Mouse (Mus musculus): ENCODE results near the gene Psd4. TPM values are rescaled to one million over a fixed set of nuclear protein-coding genes. Genes with fewer than 3 reads are reported as not detected.

Psd4 gene
- polyA plus RNA-seq, 1 experiment from 2014 or later: 1.4 TPM

DNA sequence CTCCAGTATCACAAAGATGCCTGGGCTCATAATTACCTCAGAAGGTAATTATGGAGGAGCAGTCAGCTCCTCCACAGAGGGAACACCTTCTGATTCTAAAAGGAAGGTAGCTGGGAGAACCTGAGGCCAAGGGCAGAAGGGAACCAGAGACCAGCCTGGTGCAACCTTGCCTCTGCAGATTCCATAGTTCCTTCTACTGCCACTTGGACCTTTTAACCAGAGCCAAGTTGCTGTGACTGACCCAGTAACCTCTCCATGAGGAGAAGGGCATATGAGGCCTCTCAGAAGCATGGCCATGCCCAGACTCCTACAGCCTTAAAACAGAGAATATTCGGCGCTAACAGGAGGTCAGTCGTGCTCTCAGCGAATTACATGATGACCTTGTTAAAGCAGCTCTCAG is 50.2 kb downstream of the Psd4 start:
- no peak overlapping the region for H3K4me3 ChIP-seq (replicated peaks)
- H3K9me3 ChIP-seq (replicated peaks): no peaks in the 10 kb centered on the region
- no peak for ATAC-seq (ENCODE audit: low FRiP score)
- H3K4me1 ChIP-seq: peaks cover 32% of the 10 kb centered on the region
- peak overlapping the region; percentile 77 for H3K27ac ChIP-seq (replicated peaks)
- 91% methylated on average over 4 of the region's 4 CpGs for WGBS
- no peak overlapping the region for H3K4me2 ChIP-seq
- no peaks in the 10 kb centered on the region for H3K27me3 ChIP-seq (replicated peaks)
- H3K36me3 ChIP-seq: no peaks in the 10 kb centered on the region
- no peak overlapping the region for H3K9ac ChIP-seq (replicated peaks)

- ATAC-seq (ENCODE audit: low FRiP score): no peak
- Histone ChIP-seq H3K9ac (replicated peaks) (no peak overlapping the region), H3K36me3 (no peaks in the 10 kb centered on the region), H3K9me3 (replicated peaks) (no peaks in the 10 kb centered on the region), H3K4me3 (replicated peaks) (no peak overlapping the region), H3K4me2 (no peak overlapping the region), H3K27me3 (replicated peaks) (no peaks in the 10 kb centered on the region), H3K4me1 (peaks cover 13% of the 10 kb centered on the region), H3K27ac (replicated peaks) (no peak overlapping the region)
- WGBS: 87% methylated on average over 6 of the region's 6 CpGs
Observed at GRCm38 (mm10) chr2:24421211-24421863, 54.0 kb downstream of the Psd4 start.

DNA sequence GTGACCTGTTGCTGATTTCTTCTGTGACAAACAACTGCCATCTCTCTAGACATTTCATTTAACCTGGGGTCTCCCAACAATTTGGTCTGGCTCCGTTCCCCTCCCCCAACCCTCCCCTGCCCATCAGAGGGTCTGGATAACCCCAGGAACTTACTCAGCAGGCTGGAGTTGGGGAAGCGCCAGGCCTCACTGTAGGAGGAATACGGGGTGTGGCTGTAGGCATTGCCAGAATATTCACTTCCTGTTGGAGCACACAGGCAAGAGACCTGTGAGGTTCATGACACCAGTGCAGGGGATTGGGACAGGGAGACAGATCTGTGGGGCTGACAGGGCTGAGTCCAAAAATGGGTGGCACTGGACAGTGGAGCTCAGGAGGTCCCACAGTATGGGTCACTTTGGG is 55.4 kb downstream of the Psd4 start:
- Histone ChIP-seq H3K27ac (replicated peaks) (no peak overlapping the region), H3K36me3 (no peaks in the 10 kb centered on the region)

GRCm38 (mm10) chr2:24425630-24426029 is 58.2 kb downstream of the Psd4 start:
- Histone ChIP-seq H3K27me3 (replicated peaks) (no peaks in the 10 kb centered on the region), H3K9ac (replicated peaks) (no peak overlapping the region), H3K36me3 (no peaks in the 10 kb centered on the region), H3K9me3 (replicated peaks) (no peaks in the 10 kb centered on the region), H3K4me1 (peaks cover 12% of the 10 kb centered on the region), H3K27ac (replicated peaks) (no peak overlapping the region), H3K4me3 (replicated peaks) (no peak overlapping the region), H3K4me2 (no peak overlapping the region)
- WGBS: 83% methylated on average over 2 of the region's 2 CpGs
- no peak for ATAC-seq (ENCODE audit: low FRiP score)

More for the DNA sequence above, 55.4 kb downstream of the Psd4 start:
- no peak overlapping the region for H3K4me3 ChIP-seq (replicated peaks)
- H3K9me3 ChIP-seq (replicated peaks): no peaks in the 10 kb centered on the region
- WGBS: 80% methylated on average over 3 of the region's 3 CpGs
- peaks cover 1% of the 10 kb centered on the region for H3K4me1 ChIP-seq
- no peak overlapping the region for H3K9ac ChIP-seq (replicated peaks)
- H3K4me2 ChIP-seq: no peak overlapping the region
- no peak for ATAC-seq (ENCODE audit: low FRiP score)
- H3K27me3 ChIP-seq (replicated peaks): no peaks in the 10 kb centered on the region

DNA sequence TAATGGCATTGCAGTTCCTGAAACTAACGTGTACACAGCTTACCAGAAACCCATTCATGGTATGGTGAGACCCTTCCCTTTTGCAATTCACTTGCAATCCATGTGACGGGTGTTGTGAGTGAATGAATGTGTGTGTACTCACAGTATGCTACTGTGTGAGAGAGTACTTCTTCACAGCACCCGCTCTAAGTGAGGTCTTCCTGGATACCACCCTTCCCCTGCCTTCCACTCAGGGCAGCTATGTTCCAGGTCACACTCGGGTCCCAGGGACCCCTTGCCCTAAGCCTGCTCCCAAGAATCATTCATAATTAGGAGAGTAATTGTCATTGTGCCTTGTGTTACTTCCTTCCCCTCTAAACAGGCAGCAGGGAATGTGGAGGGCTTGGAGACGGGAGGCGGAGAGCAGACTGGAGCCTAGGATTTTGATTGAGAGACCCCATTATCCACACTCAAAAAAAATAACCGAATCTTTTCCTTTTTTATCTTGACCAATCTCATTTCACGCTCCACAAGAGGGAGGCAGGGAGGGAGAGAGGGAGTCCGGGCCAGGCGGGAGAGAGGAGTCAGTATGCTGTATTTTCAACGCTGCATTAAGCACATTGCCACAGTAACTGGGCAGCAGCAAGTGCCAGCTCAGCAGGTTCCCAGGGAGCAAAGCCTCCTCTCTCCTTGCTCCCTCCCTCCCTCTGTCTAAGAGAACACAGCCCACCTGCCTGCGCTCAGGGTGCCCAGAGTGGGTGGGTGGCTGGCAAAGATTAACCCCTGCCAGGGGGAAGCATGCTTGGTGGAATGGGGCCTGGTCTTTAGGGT is 60.7 kb downstream of the Psd4 start:
- peak; percentile 91 for ATAC-seq (ENCODE audit: low FRiP score)
- H3K36me3 ChIP-seq: no peaks in the 10 kb centered on the region
- H3K4me1 ChIP-seq: peaks cover 12% of the 10 kb centered on the region
- peak overlapping the region; percentile 78 for H3K27ac ChIP-seq (replicated peaks)
- H3K9me3 ChIP-seq (replicated peaks): no peaks in the 10 kb centered on the region
- 21% methylated on average over 12 of the region's 12 CpGs for WGBS
- no peak overlapping the region for H3K9ac ChIP-seq (replicated peaks)
- no peak overlapping the region for H3K4me3 ChIP-seq (replicated peaks)
- 0 out of 2 replicates have a peak overlapping the region, but pooled peaks have one; percentile 4 for H3K4me2 ChIP-seq
- no peaks in the 10 kb centered on the region for H3K27me3 ChIP-seq (replicated peaks)

DNA sequence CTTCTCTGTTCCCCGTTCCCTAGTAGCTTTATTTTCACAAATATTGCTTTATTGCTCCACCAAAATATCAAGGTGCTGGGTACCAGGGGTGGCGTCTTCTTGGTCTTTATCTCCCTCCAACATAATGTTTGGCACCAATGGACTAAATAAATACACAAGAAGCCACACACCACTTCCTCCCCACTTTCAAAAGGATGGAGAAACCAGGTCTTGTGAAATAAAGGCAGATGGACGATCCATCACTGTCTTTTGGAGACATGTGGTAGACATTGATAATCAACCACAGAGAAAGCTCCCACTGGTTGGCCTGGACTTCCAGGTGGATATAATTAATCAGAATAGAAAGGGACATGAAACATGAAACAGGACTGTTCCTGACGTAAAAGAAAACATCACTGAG is 62.4 kb downstream of the Psd4 start:
- Histone ChIP-seq H3K27ac (replicated peaks) (no peak overlapping the region), H3K9me3 (replicated peaks) (no peaks in the 10 kb centered on the region), H3K36me3 (no peaks in the 10 kb centered on the region), H3K9ac (replicated peaks) (no peak overlapping the region), H3K4me2 (no peak overlapping the region), H3K4me1 (peaks cover 12% of the 10 kb centered on the region), H3K27me3 (replicated peaks) (no peaks in the 10 kb centered on the region), H3K4me3 (replicated peaks) (no peak overlapping the region)
- WGBS: 84% methylated on average over 4 of the region's 4 CpGs
- no peak for ATAC-seq (ENCODE audit: low FRiP score)

GRCm38 (mm10) chr2:24434670-24435069 is 67.3 kb downstream of the Psd4 start:
- no peaks in the 10 kb centered on the region for H3K27me3 ChIP-seq (replicated peaks)
- no peak for ATAC-seq (ENCODE audit: low FRiP score)
- no peak overlapping the region for H3K4me2 ChIP-seq

GRCm38 (mm10) chr2:24435699-24436098 is 68.3 kb downstream of the Psd4 start:
- Histone ChIP-seq H3K36me3 (no peaks in the 10 kb centered on the region), H3K27me3 (replicated peaks) (no peaks in the 10 kb centered on the region), H3K4me1 (no peaks in the 10 kb centered on the region), H3K9me3 (replicated peaks) (no peaks in the 10 kb centered on the region), H3K9ac (replicated peaks) (no peak overlapping the region), H3K4me3 (replicated peaks) (no peak overlapping the region), H3K27ac (replicated peaks) (no peak overlapping the region), H3K4me2 (no peak overlapping the region)
- ATAC-seq (ENCODE audit: low FRiP score): no peak
- 83% methylated on average over 11 of the region's 11 CpGs for WGBS

More at GRCm38 (mm10) chr2:24434670-24435069, 67.3 kb downstream of the Psd4 start:
- Histone ChIP-seq H3K4me1 (no peaks in the 10 kb centered on the region), H3K9ac (replicated peaks) (no peak overlapping the region), H3K27ac (replicated peaks) (no peak overlapping the region), H3K36me3 (no peaks in the 10 kb centered on the region), H3K9me3 (replicated peaks) (no peaks in the 10 kb centered on the region), H3K4me3 (replicated peaks) (no peak overlapping the region)
- WGBS: 83% methylated on average over 2 of the region's 2 CpGs

DNA sequence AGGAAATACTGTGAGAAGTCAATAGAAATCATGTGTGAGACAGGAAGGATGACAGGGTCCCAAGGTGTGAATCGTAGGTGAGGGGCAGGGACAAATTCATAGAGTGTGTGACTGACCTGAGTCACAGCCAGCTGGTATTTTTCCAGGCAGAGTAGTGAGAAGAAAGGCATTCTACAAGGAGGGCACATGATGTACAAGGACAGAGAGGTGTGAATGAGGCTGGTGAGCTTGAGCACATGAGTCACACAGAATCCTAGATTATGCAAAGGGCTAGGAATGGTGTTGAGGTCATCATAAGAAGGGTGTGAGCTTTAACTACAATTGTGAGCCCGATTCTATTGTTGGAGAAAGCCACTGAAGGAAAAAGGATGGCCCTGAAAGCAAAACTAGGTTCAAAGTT is 72.7 kb downstream of the Psd4 start:
- Histone ChIP-seq H3K9me3 (replicated peaks) (no peaks in the 10 kb centered on the region), H3K4me3 (replicated peaks) (no peak overlapping the region), H3K9ac (replicated peaks) (no peak overlapping the region), H3K4me1 (no peaks in the 10 kb centered on the region), H3K36me3 (no peaks in the 10 kb centered on the region), H3K27ac (replicated peaks) (no peak overlapping the region), H3K27me3 (replicated peaks) (no peaks in the 10 kb centered on the region), H3K4me2 (no peak overlapping the region)
- WGBS: 80% methylated on average over 2 of the region's 2 CpGs
- no peak for ATAC-seq (ENCODE audit: low FRiP score)

- Histone ChIP-seq H3K27ac (replicated peaks) (no peak overlapping the region), H3K36me3 (no peaks in the 10 kb centered on the region), H3K9me3 (replicated peaks) (no peaks in the 10 kb centered on the region), H3K27me3 (replicated peaks) (no peaks in the 10 kb centered on the region), H3K9ac (replicated peaks) (no peak overlapping the region), H3K4me3 (replicated peaks) (no peak overlapping the region), H3K4me1 (no peaks in the 10 kb centered on the region), H3K4me2 (no peak overlapping the region)
- ATAC-seq (ENCODE audit: low FRiP score): no peak
Observed at GRCm38 (mm10) chr2:24441899-24442298, 74.5 kb downstream of the Psd4 start.

DNA sequence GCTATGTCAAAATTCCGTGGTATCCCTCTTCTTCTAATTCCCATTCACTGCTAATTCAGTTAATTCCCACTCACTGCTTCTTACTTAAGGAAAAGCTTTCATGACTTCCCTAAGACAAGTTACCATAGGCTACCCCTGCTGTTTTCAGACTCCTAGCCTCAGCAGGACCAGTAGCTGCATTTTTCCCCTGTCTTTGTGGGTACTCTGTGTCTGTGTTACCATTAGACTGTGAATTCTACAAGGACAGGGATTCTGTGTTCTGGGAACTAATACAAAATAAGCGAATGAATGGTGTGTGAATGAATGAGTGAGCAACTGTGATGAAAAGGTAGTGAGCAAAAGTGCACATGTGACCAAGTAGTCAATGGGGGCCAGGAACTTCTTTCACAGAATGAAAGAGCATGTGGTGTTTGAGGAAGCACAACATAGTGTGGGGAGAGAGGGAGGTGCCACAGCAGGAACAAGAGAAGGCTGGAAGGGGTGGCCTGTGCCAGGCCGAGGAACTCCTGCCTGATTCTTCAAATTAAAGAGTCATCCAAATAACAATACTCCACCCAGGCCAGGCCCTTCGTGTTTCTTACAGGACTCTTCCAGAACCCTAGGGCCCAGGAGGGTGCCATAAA is 75.0 kb downstream of the Psd4 start:
- ATAC-seq (ENCODE audit: low FRiP score): no peak
- Histone ChIP-seq H3K9ac (replicated peaks) (no peak overlapping the region), H3K4me3 (replicated peaks) (no peak overlapping the region), H3K9me3 (replicated peaks) (no peaks in the 10 kb centered on the region), H3K27ac (replicated peaks) (no peak overlapping the region), H3K4me1 (no peaks in the 10 kb centered on the region), H3K36me3 (no peaks in the 10 kb centered on the region), H3K27me3 (replicated peaks) (no peaks in the 10 kb centered on the region), H3K4me2 (no peak overlapping the region)
- WGBS: 55% methylated on average over 4 of the region's 4 CpGs

Measured in neural tube, embryonic 15.5 days (tissue).